Mouse (Mus musculus): ENCODE data around the gene Vti1a. TPM values are rescaled to one million over a fixed set of nuclear protein-coding genes. Genes with fewer than 3 reads are reported as not detected.

The Vti1a gene
- polyA plus RNA-seq, 1 experiment from 2014 or later, result 26.1 TPM

DNA sequence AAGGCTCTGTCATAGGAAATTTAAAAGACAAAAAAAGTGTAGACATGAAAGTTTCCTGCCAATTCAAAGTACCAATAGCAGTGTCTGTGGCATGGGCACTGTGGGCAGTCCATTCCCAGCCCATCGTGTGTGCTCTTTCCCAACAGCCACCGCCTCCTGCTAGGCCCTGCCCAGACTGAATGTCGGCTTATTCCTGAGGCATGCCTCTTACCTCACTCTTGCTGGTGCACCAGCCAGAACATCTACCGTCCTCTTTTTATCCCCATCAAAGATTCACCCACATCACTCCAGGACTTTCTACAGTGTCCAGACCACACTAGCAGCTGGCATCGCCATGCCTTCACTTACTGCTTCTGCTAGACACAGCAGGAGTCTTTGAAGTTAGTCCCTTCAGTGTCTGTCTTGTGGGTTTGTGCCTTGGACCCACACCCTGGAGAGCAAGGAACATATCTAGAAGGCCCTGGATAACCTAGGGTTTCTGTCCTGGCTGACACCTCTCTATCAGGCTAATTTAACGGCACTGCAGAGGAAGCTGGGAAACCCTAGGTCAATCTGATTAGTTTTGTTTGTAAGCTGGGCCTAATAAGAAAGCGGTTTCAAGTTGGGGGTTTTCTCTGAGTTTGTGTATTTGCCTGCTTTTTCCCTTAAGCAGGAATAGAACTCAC lies 220.3 kb downstream of the Vti1a start:
- WGBS, result 87% methylated on average over 7 of the region's 7 CpGs
- DNase-seq (ENCODE audit: low spot score) (no peak), ATAC-seq (ENCODE audit: insufficient read depth, low FRiP score, low TSS enrichment) (no peak)
- Histone ChIP-seq H3K27ac (ENCODE audit: low read depth, low read length) (no peak overlapping the region), H3K36me3 (ENCODE audit: control insufficient read depth, insufficient read depth, low read length) (no peaks in the 10 kb centered on the region), H3K4me3 (ENCODE audit: low read depth, low read length) (no peak overlapping the region), H3K4me1 (ENCODE audit: control insufficient read depth, insufficient read depth, low read length) (no peaks in the 10 kb centered on the region), H3K27me3 (ENCODE audit: control insufficient read depth, insufficient read depth, low read length) (no peaks in the 10 kb centered on the region), H3K4me2 (ENCODE audit: low read depth) (no peak overlapping the region), H3K9me3 (ENCODE audit: control insufficient read depth, low read length) (no peaks in the 10 kb centered on the region), H3K9ac (ENCODE audit: low read length) (no peak overlapping the region)

DNA sequence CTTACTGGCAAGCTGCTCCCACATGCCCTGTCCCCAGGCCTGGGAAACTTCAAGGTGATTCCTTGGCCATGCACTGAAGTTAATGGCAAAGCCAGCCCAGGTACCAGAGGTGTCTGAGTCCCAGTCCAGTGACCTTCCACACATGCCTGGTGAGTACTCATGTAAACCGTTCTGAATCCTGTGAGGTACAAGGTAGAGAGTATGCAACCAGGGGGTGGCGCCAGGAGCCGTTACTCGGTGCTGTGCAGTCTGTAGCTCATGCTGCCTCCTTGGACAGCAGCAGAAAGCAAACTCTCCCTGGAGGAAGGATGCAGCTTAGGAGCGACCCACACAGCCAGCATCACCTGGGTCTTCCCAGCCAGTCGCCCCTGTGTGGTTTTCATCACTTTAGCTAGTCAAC lies 221.6 kb downstream of the Vti1a start:
- Histone ChIP-seq H3K36me3 (ENCODE audit: control insufficient read depth, insufficient read depth, low read length) (no peaks in the 10 kb centered on the region), H3K4me2 (ENCODE audit: low read depth) (no peak overlapping the region), H3K4me1 (ENCODE audit: control insufficient read depth, insufficient read depth, low read length) (no peaks in the 10 kb centered on the region), H3K4me3 (ENCODE audit: low read depth, low read length) (no peak overlapping the region), H3K9me3 (ENCODE audit: control insufficient read depth, low read length) (no peaks in the 10 kb centered on the region), H3K27me3 (ENCODE audit: control insufficient read depth, insufficient read depth, low read length) (no peaks in the 10 kb centered on the region), H3K27ac (ENCODE audit: low read depth, low read length) (no peak overlapping the region), H3K9ac (ENCODE audit: low read length) (no peak overlapping the region)
- DNase-seq (ENCODE audit: low spot score), result peak; percentile 70
- no peak; the same call in 1 of the 2 replicates for ATAC-seq (ENCODE audit: insufficient read depth, low FRiP score, low TSS enrichment)
- WGBS, result 29% methylated on average over 6 of the region's 6 CpGs

DNA sequence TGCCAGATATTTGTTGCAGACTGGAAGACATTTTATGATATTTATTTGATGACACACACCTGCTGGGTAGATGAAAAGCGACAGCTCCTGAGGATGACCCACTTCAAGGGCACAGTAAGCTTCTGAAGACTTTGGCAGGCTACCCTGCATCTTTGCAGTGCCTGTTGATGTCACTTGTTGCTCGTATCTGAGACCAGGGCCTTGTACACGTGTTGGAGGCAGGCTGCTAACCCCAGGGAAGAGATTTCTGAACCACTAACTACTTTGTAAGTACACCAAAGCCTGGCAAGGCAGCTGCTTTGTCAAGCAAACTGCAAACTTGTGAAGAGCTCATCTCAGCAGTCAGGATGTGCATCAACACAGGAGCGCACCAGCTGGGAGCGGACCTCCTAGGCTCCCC lies 225.5 kb downstream of the Vti1a start:
- no peak for DNase-seq (ENCODE audit: low spot score)
- Histone ChIP-seq H3K36me3 (ENCODE audit: control insufficient read depth, insufficient read depth, low read length) (no peaks in the 10 kb centered on the region), H3K9ac (ENCODE audit: low read length) (no peak overlapping the region), H3K27me3 (ENCODE audit: control insufficient read depth, insufficient read depth, low read length) (no peaks in the 10 kb centered on the region), H3K27ac (ENCODE audit: low read depth, low read length) (no peak overlapping the region), H3K4me3 (ENCODE audit: low read depth, low read length) (no peak overlapping the region), H3K4me2 (ENCODE audit: low read depth) (no peak overlapping the region), H3K4me1 (ENCODE audit: control insufficient read depth, insufficient read depth, low read length) (no peaks in the 10 kb centered on the region), H3K9me3 (ENCODE audit: control insufficient read depth, low read length) (no peaks in the 10 kb centered on the region)
- WGBS, result 78% methylated on average over 5 of the region's 5 CpGs
- ATAC-seq (ENCODE audit: insufficient read depth, low FRiP score, low TSS enrichment), result no peak

DNA sequence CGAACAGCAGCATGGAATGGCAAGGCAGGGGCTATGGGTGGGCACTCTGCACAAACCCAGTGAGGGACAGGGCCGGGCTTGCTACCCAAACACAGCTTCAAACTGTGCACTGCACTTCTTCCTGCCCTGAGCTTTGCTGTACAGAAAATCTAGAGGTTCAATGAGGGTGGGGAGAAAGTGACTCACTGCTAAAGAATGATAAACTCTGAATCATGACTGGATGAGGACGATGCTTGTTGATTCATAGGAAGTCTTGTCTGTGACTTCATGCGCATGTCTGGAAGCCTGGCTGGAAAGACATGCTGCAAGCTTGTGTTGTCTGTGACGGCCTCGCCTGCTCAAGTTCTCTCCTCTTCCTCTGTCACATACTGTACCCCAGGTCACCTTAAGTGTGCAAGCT lies 226.4 kb downstream of the Vti1a start:
- DNase-seq (ENCODE audit: low spot score) (no peak), ATAC-seq (ENCODE audit: insufficient read depth, low FRiP score, low TSS enrichment) (no peak)
- H3K27me3 ChIP-seq (ENCODE audit: control insufficient read depth, insufficient read depth, low read length), result no peaks in the 10 kb centered on the region
- no peak overlapping the region for H3K4me3 ChIP-seq (ENCODE audit: low read depth, low read length)
- H3K9ac ChIP-seq (ENCODE audit: low read length), result no peak overlapping the region
- H3K4me1 ChIP-seq (ENCODE audit: control insufficient read depth, insufficient read depth, low read length), result no peaks in the 10 kb centered on the region
- H3K36me3 ChIP-seq (ENCODE audit: control insufficient read depth, insufficient read depth, low read length), result no peaks in the 10 kb centered on the region
- H3K4me2 ChIP-seq (ENCODE audit: low read depth), result no peak overlapping the region
- no peak overlapping the region for H3K27ac ChIP-seq (ENCODE audit: low read depth, low read length)
- 85% methylated on average over 6 of the region's 6 CpGs for WGBS
- no peaks in the 10 kb centered on the region for H3K9me3 ChIP-seq (ENCODE audit: control insufficient read depth, low read length)

DNA sequence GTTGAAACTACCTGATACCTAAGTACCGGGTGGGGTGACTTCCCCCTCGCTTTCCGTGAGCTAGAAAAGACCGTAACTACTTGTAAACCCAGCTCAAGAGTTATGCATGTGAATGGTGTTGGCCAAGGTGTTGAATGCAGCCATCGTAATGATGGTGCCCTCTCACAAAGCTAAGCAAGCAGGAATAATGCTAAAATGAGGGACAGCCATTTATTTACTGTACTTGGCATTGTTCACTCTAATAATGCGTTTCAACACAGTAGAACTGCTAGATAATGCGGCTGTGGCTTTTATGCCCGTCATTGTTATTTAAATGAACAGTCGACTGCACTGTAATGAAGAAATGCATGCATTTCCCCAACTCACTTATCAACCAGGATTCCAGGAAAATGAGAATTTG lies 227.1 kb downstream of the Vti1a start:
- H3K27ac ChIP-seq (ENCODE audit: low read depth, low read length), result no peak overlapping the region
- no peaks in the 10 kb centered on the region for H3K27me3 ChIP-seq (ENCODE audit: control insufficient read depth, insufficient read depth, low read length)
- H3K9me3 ChIP-seq (ENCODE audit: control insufficient read depth, low read length), result no peaks in the 10 kb centered on the region
- no peak overlapping the region for H3K4me2 ChIP-seq (ENCODE audit: low read depth)
- H3K4me3 ChIP-seq (ENCODE audit: low read depth, low read length), result no peak overlapping the region
- DNase-seq (ENCODE audit: low spot score) (no peak), ATAC-seq (ENCODE audit: insufficient read depth, low FRiP score, low TSS enrichment) (no peak)
- H3K36me3 ChIP-seq (ENCODE audit: control insufficient read depth, insufficient read depth, low read length), result no peaks in the 10 kb centered on the region
- 73% methylated on average over 9 of the region's 9 CpGs for WGBS
- no peak overlapping the region for H3K9ac ChIP-seq (ENCODE audit: low read length)
- H3K4me1 ChIP-seq (ENCODE audit: control insufficient read depth, insufficient read depth, low read length), result no peaks in the 10 kb centered on the region

DNA sequence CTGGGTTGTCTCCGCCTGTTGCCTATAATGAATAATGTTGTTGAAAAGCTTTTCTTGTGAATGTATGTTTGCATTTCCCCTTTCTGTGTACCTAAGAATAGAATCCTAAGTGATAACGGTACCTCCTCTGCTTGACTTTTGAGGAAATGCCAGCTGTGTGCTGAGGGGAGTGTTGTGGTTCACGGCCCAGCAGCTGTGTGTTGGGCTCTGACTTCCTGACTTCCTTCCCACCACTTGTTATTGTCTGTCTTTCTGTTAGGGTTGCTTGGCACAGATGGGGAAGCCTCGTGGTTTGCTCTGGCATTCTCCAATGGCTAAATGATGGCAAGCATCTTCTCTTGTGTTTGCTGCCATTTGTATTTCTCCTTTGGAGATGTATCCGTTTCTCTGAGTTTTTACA lies 228.4 kb downstream of the Vti1a start:
- 80% methylated on average over 5 of the region's 5 CpGs for WGBS
- Histone ChIP-seq H3K4me1 (ENCODE audit: control insufficient read depth, insufficient read depth, low read length) (no peaks in the 10 kb centered on the region), H3K27ac (ENCODE audit: low read depth, low read length) (no peak overlapping the region), H3K4me3 (ENCODE audit: low read depth, low read length) (no peak overlapping the region), H3K9ac (ENCODE audit: low read length) (no peak overlapping the region), H3K9me3 (ENCODE audit: control insufficient read depth, low read length) (no peaks in the 10 kb centered on the region), H3K4me2 (ENCODE audit: low read depth) (no peak overlapping the region), H3K36me3 (ENCODE audit: control insufficient read depth, insufficient read depth, low read length) (no peaks in the 10 kb centered on the region), H3K27me3 (ENCODE audit: control insufficient read depth, insufficient read depth, low read length) (no peaks in the 10 kb centered on the region)
- DNase-seq (ENCODE audit: low spot score) (no peak), ATAC-seq (ENCODE audit: insufficient read depth, low FRiP score, low TSS enrichment) (no peak)

DNA sequence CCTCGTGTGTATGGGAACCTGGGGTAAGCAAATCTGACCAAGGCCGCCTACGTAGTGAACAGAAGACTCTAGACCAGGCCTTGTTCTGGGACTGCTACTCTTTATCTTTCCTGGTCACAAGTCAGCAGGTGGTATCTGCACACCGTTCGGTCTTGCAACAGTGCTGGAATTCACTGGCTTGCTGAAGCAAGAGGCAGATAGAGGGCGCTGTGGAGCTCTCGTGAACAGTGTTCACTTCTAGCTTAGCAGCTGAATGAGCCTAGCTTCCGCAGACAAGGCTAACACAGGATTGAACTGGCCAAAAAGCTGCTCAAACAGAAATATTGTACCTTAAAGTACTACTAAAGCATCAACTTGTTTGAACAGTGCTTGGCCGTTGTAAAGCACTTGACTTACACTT lies 229.4 kb downstream of the Vti1a start:
- 28% methylated on average over 9 of the region's 9 CpGs for WGBS
- Histone ChIP-seq H3K4me2 (ENCODE audit: low read depth) (no peak overlapping the region), H3K27me3 (ENCODE audit: control insufficient read depth, insufficient read depth, low read length) (no peaks in the 10 kb centered on the region)

DNA sequence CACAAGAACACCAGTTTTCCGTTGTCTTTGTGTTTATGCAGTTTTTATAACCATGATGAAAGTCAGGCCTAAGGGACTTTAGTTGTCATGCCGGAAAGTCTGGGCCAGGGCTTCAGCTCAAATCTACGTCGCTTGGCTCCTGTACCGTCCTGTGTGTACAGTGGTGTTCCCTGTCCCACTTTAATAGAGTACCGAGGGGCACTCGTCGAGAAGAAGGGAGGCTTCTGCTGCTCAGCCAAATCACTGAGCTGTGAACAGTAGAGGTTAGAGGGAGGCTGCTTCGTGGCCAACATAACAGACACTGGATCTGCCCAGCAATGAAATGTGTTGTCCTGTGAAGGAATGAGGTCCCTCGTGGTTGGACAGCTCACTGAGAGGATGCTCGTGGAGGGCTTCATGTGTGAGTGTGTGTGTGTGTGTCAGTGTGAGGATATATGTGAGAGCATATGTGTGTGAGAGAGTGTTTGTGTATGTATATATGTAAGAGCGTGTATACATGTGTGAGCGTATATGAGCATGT lies 230.0 kb downstream of the Vti1a start:
- no peaks in the 10 kb centered on the region for H3K36me3 ChIP-seq (ENCODE audit: control insufficient read depth, insufficient read depth, low read length)
- DNase-seq (ENCODE audit: low spot score) (no peak), ATAC-seq (ENCODE audit: insufficient read depth, low FRiP score, low TSS enrichment) (no peak)
- WGBS, result 87% methylated on average over 13 of the region's 13 CpGs
- no peak overlapping the region for H3K4me2 ChIP-seq (ENCODE audit: low read depth)
- no peaks in the 10 kb centered on the region for H3K4me1 ChIP-seq (ENCODE audit: control insufficient read depth, insufficient read depth, low read length)
- no peak overlapping the region for H3K27ac ChIP-seq (ENCODE audit: low read depth, low read length)
- no peak overlapping the region for H3K4me3 ChIP-seq (ENCODE audit: low read depth, low read length)
- no peaks in the 10 kb centered on the region for H3K27me3 ChIP-seq (ENCODE audit: control insufficient read depth, insufficient read depth, low read length)
- H3K9ac ChIP-seq (ENCODE audit: low read length), result no peak overlapping the region
- no peaks in the 10 kb centered on the region for H3K9me3 ChIP-seq (ENCODE audit: control insufficient read depth, low read length)

More for the DNA sequence above, 229.4 kb downstream of the Vti1a start:
- ATAC-seq (ENCODE audit: insufficient read depth, low FRiP score, low TSS enrichment), result no peak
- Histone ChIP-seq H3K9ac (ENCODE audit: low read length) (no peak overlapping the region), H3K27ac (ENCODE audit: low read depth, low read length) (no peak overlapping the region), H3K9me3 (ENCODE audit: control insufficient read depth, low read length) (no peaks in the 10 kb centered on the region), H3K4me3 (ENCODE audit: low read depth, low read length) (no peak overlapping the region), H3K36me3 (ENCODE audit: control insufficient read depth, insufficient read depth, low read length) (no peaks in the 10 kb centered on the region), H3K4me1 (ENCODE audit: control insufficient read depth, insufficient read depth, low read length) (no peaks in the 10 kb centered on the region)
- DNase-seq (ENCODE audit: low spot score), result peak; percentile 82

DNA sequence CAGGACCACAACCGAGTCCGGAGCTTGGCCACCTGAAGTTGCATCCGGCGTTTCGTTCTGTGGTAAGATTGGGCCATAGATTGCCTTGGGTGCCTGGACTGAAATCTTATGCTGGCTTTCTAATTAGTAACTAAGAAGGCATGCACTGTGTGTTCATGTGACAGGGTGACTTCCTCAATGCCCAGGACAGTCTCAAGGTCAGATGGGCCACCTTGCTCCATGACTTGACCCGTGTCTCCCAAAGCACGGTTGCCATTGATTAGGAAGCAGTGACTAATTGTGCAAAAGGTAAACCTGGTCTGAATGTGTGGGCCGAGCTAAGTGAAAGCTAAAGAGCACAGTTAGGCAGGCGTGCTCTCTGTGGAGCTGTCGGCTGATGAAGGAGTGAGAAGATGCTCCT lies 232.1 kb downstream of the Vti1a start:
- no peak for DNase-seq (ENCODE audit: low spot score)
- no peak overlapping the region for H3K27ac ChIP-seq (ENCODE audit: low read depth, low read length)
- 91% methylated on average over 10 of the region's 10 CpGs for WGBS

More for the DNA sequence above, 232.1 kb downstream of the Vti1a start:
- no peak for ATAC-seq (ENCODE audit: insufficient read depth, low FRiP score, low TSS enrichment)
- H3K27me3 ChIP-seq (ENCODE audit: control insufficient read depth, insufficient read depth, low read length), result no peaks in the 10 kb centered on the region
- H3K9me3 ChIP-seq (ENCODE audit: control insufficient read depth, low read length), result no peaks in the 10 kb centered on the region
- no peaks in the 10 kb centered on the region for H3K36me3 ChIP-seq (ENCODE audit: control insufficient read depth, insufficient read depth, low read length)
- no peaks in the 10 kb centered on the region for H3K4me1 ChIP-seq (ENCODE audit: control insufficient read depth, insufficient read depth, low read length)
- no peak overlapping the region for H3K9ac ChIP-seq (ENCODE audit: low read length)
- H3K4me2 ChIP-seq (ENCODE audit: low read depth), result no peak overlapping the region
- H3K4me3 ChIP-seq (ENCODE audit: low read depth, low read length), result no peak overlapping the region

All from neural tube, embryonic 11.5 days (tissue).